Mouse (Mus musculus) MN1 (cell line): ENCODE results near the gene Olfr982.

Experiments used
- DNase-seq: peaks from one replicate; pipeline ENCODE4 v3.0.0-alpha.2; 2016; ENCODE audit warnings: low spot score

Olfr982 gene

DNA sequence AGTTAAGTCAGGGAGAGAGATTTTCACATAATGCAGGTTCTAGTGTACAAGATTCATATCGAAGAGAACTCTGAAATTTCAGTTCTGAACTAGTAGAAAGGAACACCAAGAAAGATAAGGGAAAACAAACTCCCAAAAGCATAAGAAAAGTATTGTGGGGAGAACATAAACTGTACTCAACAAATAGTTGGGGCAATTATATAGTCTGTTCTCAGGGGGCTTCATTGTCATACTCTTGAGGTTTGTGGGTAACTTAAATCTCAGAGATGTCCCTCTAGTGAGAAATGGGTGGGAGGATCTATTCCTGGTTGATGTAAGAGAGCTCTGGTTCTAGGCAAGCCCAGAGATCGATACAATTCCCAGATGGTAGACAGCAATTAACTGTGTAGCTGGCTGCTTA is at the start of gene Olfr982:
Gene Olfr982, plus strand, starts transcription at position 301 of the 400 bp plus-strand sequence.
- DNase-seq: no peak

DNA sequence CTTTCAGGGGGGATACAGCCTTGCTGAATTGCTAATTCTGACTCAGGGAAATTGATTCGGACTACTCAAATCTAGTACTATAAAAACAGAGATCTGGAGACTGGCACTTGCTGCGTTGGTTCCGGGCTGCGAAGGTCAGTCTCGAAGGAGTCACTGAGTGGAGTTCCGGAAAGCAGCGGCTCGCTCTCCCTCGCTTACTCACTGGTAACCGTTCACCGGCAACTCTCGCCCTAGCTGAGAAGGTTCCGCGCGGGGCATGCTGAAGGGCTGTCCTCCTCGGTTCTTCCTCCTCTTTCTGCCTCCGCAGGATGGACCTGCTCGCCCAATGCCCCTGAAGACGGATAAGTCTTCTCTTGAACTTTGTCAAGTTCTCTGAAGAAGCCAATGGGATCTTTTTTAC is 23.5 kb upstream of the Olfr982 start:
- DNase-seq: no peak

- DNase-seq: no peak
These were observed 19.9 kb downstream of the Olfr982 start, which contains the start of gene Olfr983 for GRCm38 (mm10) chr9:40093495-40093894. Gene Olfr983, minus strand, starts transcription at chr9:40093595.

DNA sequence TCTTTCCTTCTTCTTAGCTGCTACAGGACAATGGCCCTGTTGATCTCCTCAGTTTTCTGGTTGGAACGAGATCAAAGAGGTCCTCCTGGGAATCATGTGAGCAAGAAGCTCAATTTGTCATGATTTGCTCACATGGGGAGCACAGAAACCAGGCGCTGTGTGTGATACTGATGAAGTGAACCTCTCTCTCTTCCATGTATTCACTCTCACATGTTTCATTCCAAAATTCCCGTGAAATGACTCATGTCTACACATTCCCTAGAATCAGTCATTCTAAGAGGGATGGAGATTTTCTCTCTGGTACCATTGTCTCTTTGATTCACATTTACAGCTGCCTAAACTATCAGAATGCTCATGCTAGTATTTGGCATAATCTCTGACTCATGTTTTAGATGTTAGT is 21.1 kb downstream of the Olfr982 start:
- DNase-seq: no peak

GRCm38 (mm10) chr9:40114106-40114505 is 40.5 kb downstream of the Olfr982 start, which contains the start of gene Olfr984:
Gene Olfr984, minus strand, starts transcription at chr9:40114206.
- DNase-seq: no peak

GRCm38 (mm10) chr9:40116645-40117286 is 43.1 kb downstream of the Olfr982 start:
- DNase-seq: no peak

DNA sequence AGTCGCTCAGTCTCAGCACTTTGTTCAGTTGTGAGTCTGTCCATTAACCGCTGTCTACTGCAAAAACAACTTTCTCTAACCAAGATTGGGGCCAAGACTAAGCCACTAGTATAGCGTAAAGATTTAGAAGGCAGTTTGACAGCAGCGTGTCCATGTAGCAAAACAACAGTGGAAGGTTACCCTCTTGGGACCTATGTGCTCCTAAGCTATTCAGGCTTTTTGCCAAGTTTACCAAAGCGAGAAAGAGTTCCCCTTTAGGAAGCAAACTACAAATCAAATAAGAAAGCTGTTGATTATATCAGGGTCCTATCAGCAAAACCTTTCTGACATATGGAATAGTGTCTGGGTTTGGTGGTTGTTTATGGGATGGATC is 43.6 kb downstream of the Olfr982 start:
- no peak for DNase-seq
